In the genomic region with DNA sequence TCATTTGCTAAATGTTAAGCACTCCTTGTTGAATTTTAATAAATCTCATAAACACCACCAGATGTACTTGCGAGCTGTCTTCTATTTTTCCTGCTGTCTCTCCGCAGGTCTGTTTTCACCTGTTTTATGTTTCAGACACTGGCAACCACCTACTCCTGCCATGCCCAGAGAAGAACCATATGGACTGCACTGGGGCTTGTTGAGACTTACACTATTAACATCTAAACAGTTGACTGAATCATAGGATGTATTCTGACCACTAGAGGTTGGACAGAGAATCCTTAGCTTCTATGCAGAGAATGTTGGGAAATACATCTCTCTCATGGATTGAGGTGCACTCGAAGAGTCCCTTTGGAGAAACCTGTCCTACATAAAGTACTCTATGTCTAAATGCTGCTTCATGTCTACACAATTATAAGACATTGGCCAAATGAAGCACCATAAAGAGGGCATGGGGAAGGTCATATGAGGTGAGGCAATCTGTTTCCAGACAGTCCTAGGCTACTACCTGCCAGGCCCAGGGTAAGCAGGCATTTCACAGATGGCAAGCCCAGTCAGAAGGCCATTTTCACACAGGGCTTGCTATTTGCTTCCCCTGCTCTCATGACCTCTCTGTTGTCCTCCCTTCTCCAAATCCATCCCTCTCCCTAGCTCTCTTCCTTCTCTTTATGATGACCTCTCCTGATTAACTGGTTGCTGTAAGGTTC, we compare ENCODE assay signal across 20 mouse cellular contexts. TPM values are rescaled to one million over a fixed set of nuclear protein-coding genes. Genes with fewer than 3 reads are reported as not detected.
DNase-seq lines count a peak whose midpoint lies in the region; ATAC-seq and TF ChIP-seq lines count a peak whose summit lies in the region.
"Had no signal": no experiment of that assay in that cellular context is flagged by ENCODE, and none has a peak within 500 bp of the region (broad histone marks: within the 10 kb centered on the region; RNA-seq: fewer than 3 reads in every experiment).

No protein-coding gene starts in this region.

- TF ChIP-seq CTCF in layer of hippocampus, adult 2 months (conservative IDR thresholded peaks at IDR 0.05), result no peak
- no peak for TF ChIP-seq CTCF in cerebellum, adult 2 months (IDR thresholded peaks at IDR 0.05; ENCODE audit: borderline replicate concordance, insufficient read depth, low read depth, low read length)

- TF ChIP-seq POLR2A in cerebellum, adult 2 months (IDR thresholded peaks at IDR 0.05; ENCODE audit: borderline replicate concordance, insufficient read depth, low read length), result no peak

- H3K9me3 ChIP-seq in heart, embryonic 11.5 days (replicated peaks; ENCODE audit: control insufficient read depth, low read length), result no peaks in the 10 kb centered on the region
- H3K9me3 ChIP-seq: intestine, embryonic 15.5 days; limb, embryonic 12.5 days; midbrain, embryonic 13.5 days; stomach, embryonic 15.5 days had no signal

- no peak overlapping the region for H3K4me2 ChIP-seq in heart, embryonic 11.5 days
- H3K4me2 ChIP-seq: hindbrain, embryonic 14.5 days; intestine, embryonic 15.5 days; limb, embryonic 12.5 days; liver, embryonic 11.5 days; lung, embryonic 14.5 days; midbrain, embryonic 13.5 days; stomach, embryonic 15.5 days had no signal

- WGBS in cerebellum, adult 2 months, result 21% methylated on average over 3 of the region's 3 CpGs
- 88% methylated on average over 3 of the region's 3 CpGs for WGBS in heart, embryonic 11.5 days (ENCODE audit: insufficient replicate concordance)

- H3K27ac ChIP-seq in layer of hippocampus, adult 2 months, result peak overlapping the region; percentile 39; the same call in 1 of the 2 replicates
- 0 out of 2 replicates have a peak overlapping the region, but pooled peaks have one; percentile 40 for H3K27ac ChIP-seq in cerebellum, adult 2 months (ENCODE audit: insufficient read depth, low read length)
- H3K27ac ChIP-seq in heart, embryonic 11.5 days (ENCODE audit: low read depth, low read length), result no peak overlapping the region
- H3K27ac ChIP-seq: hindbrain, embryonic 14.5 days; intestine, embryonic 15.5 days; limb, embryonic 12.5 days; midbrain, embryonic 13.5 days; stomach, embryonic 15.5 days had no signal

- peaks cover 4% of the 10 kb centered on the region for H3K4me1 ChIP-seq in cerebellum, adult 2 months (ENCODE audit: control insufficient read depth, insufficient read depth, low read length)
- no peaks in the 10 kb centered on the region for H3K4me1 ChIP-seq in heart, embryonic 11.5 days (ENCODE audit: control insufficient read depth, insufficient read depth, low read length)
- H3K4me1 ChIP-seq: intestine, embryonic 15.5 days; limb, embryonic 12.5 days; midbrain, embryonic 13.5 days; stomach, embryonic 15.5 days had no signal

- ATAC-seq in heart, embryonic 11.5 days (replicated peaks; ENCODE audit: insufficient number of reproducible peaks, low FRiP score, low TSS enrichment), result no peak
- ATAC-seq: forebrain, postnatal 0 days; intestine, embryonic 15.5 days; midbrain, embryonic 13.5 days had no signal

- no peaks in the 10 kb centered on the region for H3K36me3 ChIP-seq in heart, embryonic 11.5 days (ENCODE audit: control insufficient read depth, insufficient read depth, low read length)
- H3K36me3 ChIP-seq: intestine, embryonic 15.5 days; limb, embryonic 12.5 days; midbrain, embryonic 13.5 days; stomach, embryonic 15.5 days had no signal

- no peak overlapping the region for H3K9ac ChIP-seq in heart, embryonic 11.5 days (ENCODE audit: low read depth, low read length)
- H3K9ac ChIP-seq: forebrain, postnatal 0 days; hindbrain, embryonic 14.5 days; intestine, embryonic 15.5 days; limb, embryonic 12.5 days; lung, embryonic 14.5 days; midbrain, embryonic 13.5 days; stomach, embryonic 15.5 days had no signal

- no peak for DNase-seq in layer of hippocampus, adult 2 months (ENCODE audit: low spot score in 2 of 2)
- no peak for DNase-seq in layer of hippocampus, adult 11-12 months (ENCODE audit: low spot score)
- DNase-seq in cerebellum, adult 11 months, result peak; percentile 18
- peak; percentile 43 to 67 for DNase-seq in cerebellum, adult 2 months
- peak; percentile 47 to 62 for DNase-seq in cerebellum, postnatal 25 days
- DNase-seq in B cell, adult 2 months, result no peak
- DNase-seq: adrenal gland, adult 2 months; forebrain, postnatal 0 days; kidney, adult 8-10 months; kidney, postnatal 10 days; lung, embryonic 14.5 days; thymus, adult 18-20 months; thymus, postnatal 36 days had no signal

- H3K4me3 ChIP-seq in layer of hippocampus, adult 2 months, result no peak overlapping the region
- no peak overlapping the region for H3K4me3 ChIP-seq in cerebellum, adult 2 months (replicated peaks; ENCODE audit: insufficient read depth, low read depth, low read length)
- no peak overlapping the region for H3K4me3 ChIP-seq in heart, embryonic 11.5 days (ENCODE audit: low read depth, low read length)
- H3K4me3 ChIP-seq: intestine, embryonic 15.5 days; limb, embryonic 12.5 days; midbrain, embryonic 13.5 days; stomach, embryonic 15.5 days had no signal

- H3K27me3 ChIP-seq in cerebellum, adult 2 months (ENCODE audit: control insufficient read depth, insufficient read depth, low read length), result no peaks in the 10 kb centered on the region
- H3K27me3 ChIP-seq in heart, embryonic 11.5 days (ENCODE audit: control insufficient read depth, insufficient read depth, low read length), result no peaks in the 10 kb centered on the region
- H3K27me3 ChIP-seq: intestine, embryonic 15.5 days; limb, embryonic 12.5 days; midbrain, embryonic 13.5 days; stomach, embryonic 15.5 days had no signal

RNA-seq across cellular contexts. Expression of a gene that starts 35.8 kb away (rescaled TPM):
- total RNA-seq in layer of hippocampus, adult 2 months (2021), result 100 to 1,000 TPM; 473 to 525 TPM
- polyA plus RNA-seq in cerebellum, adult 2 months (2012; rRNA removed), result 84.4 and 90.8 TPM in 2 replicates
- 43.3 and 48.5 TPM in 2 replicates for polyA plus RNA-seq in heart, embryonic 11.5 days (2014; fragmentation: Nextera tagmentation; extraction: Ambion mirVana)

Comparison
In these comparisons a context has a peak if more than half of its experiments do, and no peak if none do; other contexts are left out.
1. DNase-seq: peak in cerebellum, adult 11 months (single experiment), cerebellum, adult 2 months (2 of 2) and cerebellum, postnatal 25 days (2 of 2); none in layer of hippocampus, adult 2 months (0 of 2), layer of hippocampus, adult 11-12 months (single experiment) and B cell, adult 2 months (0 of 2).